Mouse (Mus musculus) forebrain, embryonic 12.5 days (tissue): ENCODE measurements around the gene Cd82. TPM values are rescaled to one million over a fixed set of nuclear protein-coding genes. Genes with fewer than 3 reads are reported as not detected.

ENCODE experiments used
- ATAC-seq: fragments of 200-750 bp; cut with Nextera tagmentation; 2 replicates; pipeline ENCODE4 v1.8.0; 2017; ENCODE audit warnings: moderate TSS enrichment; ENCODE audit not compliant: low FRiP score
- H3K27ac ChIP-seq: fragments of 300-500 bp; sonication (generic); 2 replicates; pipeline ENCODE4 v1.5.1; 2016; ENCODE audit warnings: mild to moderate bottlenecking
- H3K27me3 ChIP-seq: fragments of 300-500 bp; sonication (generic); 2 replicates; pipeline ENCODE4 v1.6.1; 2016; ENCODE audit warnings: mild to moderate bottlenecking
- H3K36me3 ChIP-seq: fragments of 300-500 bp; sonication (generic); replicated peaks from 2 replicates; pipeline ENCODE4 v1.6.1; 2016; ENCODE audit warnings: mild to moderate bottlenecking
- H3K4me1 ChIP-seq: fragments of 300-500 bp; sonication (generic); 2 replicates; pipeline ENCODE4 v1.6.1; 2016
- H3K4me2 ChIP-seq: fragments of 300-500 bp; sonication (generic); 2 replicates; pipeline ENCODE4 v1.6.1; 2016; ENCODE audit warnings: mild to moderate bottlenecking, moderate library complexity
- H3K4me3 ChIP-seq: fragments of 300-500 bp; sonication (generic); replicated peaks from 2 replicates; pipeline ENCODE4 v1.5.1; 2016; ENCODE audit warnings: mild to moderate bottlenecking
- H3K9ac ChIP-seq: fragments of 300-500 bp; sonication (generic); 2 replicates; pipeline ENCODE4 v1.6.1; 2016; ENCODE audit warnings: mild to moderate bottlenecking
- H3K9me3 ChIP-seq: fragments of 300-500 bp; sonication (generic); 2 replicates; pipeline ENCODE4 v1.6.1; 2016
- WGBS: fragments of 180-500 bp; shearing (Covaris S2); methylation state at CpG from one replicate; pipeline ENCODE4 v1.1.7; 2016; 5-methylcytosine and 5-hydroxymethylcytosine counted together
- polyA plus RNA-seq: library from polyadenylated mRNA; unstranded; fragments of >200 nt; fragmentation: Nextera tagmentation; extraction: Ambion mirVana; gene quantifications from 2 replicates; pipeline ENCODE4 v1.2.1, GENCODE M21; 2016

Gene Cd82
- polyA plus RNA-seq, 1 experiment from 2014 or later = 10.6 TPM

DNA sequence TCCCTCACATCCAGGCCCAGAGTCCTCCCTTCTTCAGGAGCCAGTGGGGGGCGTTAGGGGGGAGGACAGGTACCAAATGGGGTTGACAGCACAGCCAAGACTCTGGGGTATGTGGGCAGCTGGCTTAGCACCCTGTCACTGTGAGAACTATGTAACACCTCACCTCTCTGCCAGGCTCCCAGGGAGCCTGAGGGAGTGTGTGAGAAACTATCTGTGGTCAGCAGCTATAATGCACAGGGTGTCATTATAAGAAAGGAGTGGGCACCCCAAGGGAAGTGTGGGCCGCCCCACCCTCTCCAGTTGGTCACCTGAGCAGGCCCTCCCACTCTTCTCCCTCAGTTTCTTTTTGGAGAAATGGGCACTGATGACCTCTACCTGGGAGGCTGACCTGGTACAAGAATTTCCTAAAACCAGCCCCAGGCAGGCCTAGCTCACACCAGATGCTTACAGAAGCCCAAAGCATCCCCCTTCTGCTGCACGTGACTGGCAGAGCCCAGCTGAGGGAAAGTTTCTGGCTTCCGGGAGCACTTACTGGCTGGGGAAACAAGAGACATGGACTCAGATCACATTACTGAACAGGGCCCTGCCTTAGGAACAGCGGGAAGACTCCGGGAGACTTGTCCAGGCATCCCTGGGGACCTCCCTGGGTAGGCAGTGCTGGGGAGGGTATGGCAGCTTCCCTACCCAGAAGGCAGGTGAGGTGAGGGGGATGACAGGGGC, 11.6 kb downstream of the Cd82 start:
- no peak overlapping the region for H3K27ac ChIP-seq
- H3K36me3 ChIP-seq = no peaks in the 10 kb centered on the region
- no peaks in the 10 kb centered on the region for H3K9me3 ChIP-seq
- H3K9ac ChIP-seq = no peak overlapping the region
- H3K27me3 ChIP-seq = no peaks in the 10 kb centered on the region
- peaks cover 14% of the 10 kb centered on the region for H3K4me1 ChIP-seq
- no peak for ATAC-seq
- no peak overlapping the region for H3K4me3 ChIP-seq
- no peak overlapping the region for H3K4me2 ChIP-seq
- WGBS = 64% methylated on average over 6 of the region's 6 CpGs

DNA sequence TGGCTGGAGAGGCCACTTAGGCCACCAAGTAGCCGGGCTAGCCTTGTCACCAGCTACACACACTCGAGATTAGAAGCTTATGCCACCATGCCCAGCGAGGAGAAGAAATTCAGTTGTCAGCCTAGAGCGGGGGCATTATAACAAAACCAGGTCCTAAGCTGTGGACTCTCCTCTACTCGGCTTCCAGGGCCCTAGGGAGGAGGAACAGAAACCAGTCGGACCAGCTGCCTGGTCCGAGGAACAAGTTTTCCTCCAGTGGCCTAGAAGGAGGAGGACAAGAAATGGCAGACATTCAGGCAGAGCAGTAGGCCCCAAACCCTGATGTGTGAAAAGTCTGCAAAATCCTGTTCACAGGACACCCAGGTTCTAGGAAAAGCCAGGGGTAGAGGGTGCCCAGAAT, 12.2 kb downstream of the Cd82 start:
- ATAC-seq = no peak
- 82% methylated on average over 7 of the region's 7 CpGs for WGBS
- H3K27ac ChIP-seq = no peak overlapping the region

DNA sequence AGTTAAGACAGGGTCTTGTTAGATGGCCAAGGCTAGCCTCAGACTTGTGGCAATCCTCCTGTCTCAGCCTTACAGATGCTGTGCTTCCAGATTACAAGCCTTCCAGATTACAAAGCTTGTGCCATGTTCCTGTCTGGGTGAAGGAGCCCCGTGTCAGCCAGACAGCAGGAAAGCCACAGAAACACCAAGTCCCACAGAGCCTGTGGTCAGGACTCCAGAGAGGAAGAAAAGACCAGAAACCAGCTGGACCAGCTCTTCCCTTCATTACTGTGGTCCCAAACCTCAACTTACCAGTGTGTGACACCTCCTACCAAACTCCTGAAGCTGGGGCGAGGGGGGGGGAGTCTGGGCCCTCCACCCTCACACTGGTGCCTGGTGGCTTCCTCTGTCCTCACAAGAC, 13.3 kb downstream of the Cd82 start:
- no peak overlapping the region for H3K4me3 ChIP-seq
- H3K36me3 ChIP-seq = no peaks in the 10 kb centered on the region
- 86% methylated on average over 2 of the region's 2 CpGs for WGBS
- ATAC-seq = no peak
- H3K27ac ChIP-seq = no peak overlapping the region
- H3K9ac ChIP-seq = no peak overlapping the region
- H3K4me2 ChIP-seq = no peak overlapping the region
- H3K4me1 ChIP-seq = peaks cover 14% of the 10 kb centered on the region
- H3K27me3 ChIP-seq = no peaks in the 10 kb centered on the region
- H3K9me3 ChIP-seq = no peaks in the 10 kb centered on the region

More for the DNA sequence above, 12.2 kb downstream of the Cd82 start:
- no peak overlapping the region for H3K4me3 ChIP-seq
- H3K36me3 ChIP-seq = no peaks in the 10 kb centered on the region
- peaks cover 14% of the 10 kb centered on the region for H3K4me1 ChIP-seq
- no peaks in the 10 kb centered on the region for H3K9me3 ChIP-seq
- no peaks in the 10 kb centered on the region for H3K27me3 ChIP-seq
- H3K4me2 ChIP-seq = no peak overlapping the region
- no peak overlapping the region for H3K9ac ChIP-seq

DNA sequence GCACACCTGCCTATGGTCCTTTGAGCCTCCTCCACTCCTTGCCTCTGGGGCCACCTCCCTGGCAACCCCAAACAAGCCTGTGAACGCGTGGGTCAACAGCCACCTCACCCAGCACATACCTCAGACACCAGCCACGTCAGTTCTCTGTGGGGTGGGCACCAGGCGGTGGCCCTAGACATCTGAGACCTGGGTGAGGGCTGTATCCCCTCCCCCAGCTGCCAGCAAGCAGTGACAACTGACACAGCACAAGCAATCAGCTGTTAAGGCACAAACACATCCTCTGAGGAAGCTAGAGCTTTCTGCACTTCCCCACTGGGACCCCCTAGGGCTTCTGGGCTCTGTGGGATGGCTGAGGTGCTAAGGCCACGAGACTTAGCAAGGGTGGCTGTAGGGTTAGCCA, 14.2 kb downstream of the Cd82 start:
- Histone ChIP-seq H3K27ac (no peak overlapping the region), H3K4me1 (peaks cover 14% of the 10 kb centered on the region), H3K27me3 (no peaks in the 10 kb centered on the region), H3K9me3 (no peaks in the 10 kb centered on the region), H3K4me2 (no peak overlapping the region), H3K4me3 (no peak overlapping the region), H3K9ac (no peak overlapping the region), H3K36me3 (no peaks in the 10 kb centered on the region)
- ATAC-seq = no peak
- 67% methylated on average over 5 of the region's 5 CpGs for whole genome bisulfite sequencing

DNA sequence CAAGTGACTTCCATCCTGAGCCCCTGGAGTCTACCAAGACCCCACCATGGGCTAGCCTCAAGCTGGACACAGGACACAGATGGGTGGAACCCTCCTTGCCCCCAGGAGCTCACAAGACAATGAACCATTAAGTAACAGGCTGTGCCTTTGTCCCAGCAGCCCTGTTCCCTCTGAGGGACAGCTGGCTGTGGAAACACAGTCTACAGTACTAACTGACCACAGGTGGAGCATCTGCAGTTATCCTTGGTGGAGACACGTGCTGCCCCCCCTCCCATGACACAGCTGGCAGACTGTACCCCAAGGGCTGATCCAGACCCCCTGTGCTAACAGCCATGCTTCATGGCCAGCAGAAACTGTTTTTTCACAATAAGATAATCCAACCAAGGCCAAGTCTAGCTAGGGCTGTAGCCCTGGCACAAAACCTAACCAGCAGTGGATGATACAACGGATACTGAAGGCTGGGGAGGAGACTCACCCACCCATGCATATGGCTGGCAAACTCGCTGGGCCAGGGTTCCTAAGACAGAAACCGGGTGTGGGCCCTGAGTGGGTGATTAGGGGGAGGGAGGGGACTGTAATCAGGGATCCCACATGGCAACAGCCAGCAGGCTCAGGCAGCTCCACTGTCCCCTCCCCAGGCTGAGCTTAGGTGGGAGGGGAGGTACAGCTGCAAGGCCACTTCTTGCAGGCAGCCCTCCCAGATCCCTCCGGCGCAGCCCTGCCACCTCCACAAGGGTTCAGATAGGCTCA, 15.3 kb downstream of the Cd82 start:
- no peak overlapping the region for H3K27ac ChIP-seq
- peaks cover 14% of the 10 kb centered on the region for H3K4me1 ChIP-seq
- no peak overlapping the region for H3K4me3 ChIP-seq
- 0 out of 2 replicates have a peak overlapping the region, but pooled peaks have one; percentile 8 for H3K9ac ChIP-seq
- WGBS = 75% methylated on average over 6 of the region's 6 CpGs
- no peaks in the 10 kb centered on the region for H3K27me3 ChIP-seq
- no peak for ATAC-seq
- no peak overlapping the region for H3K4me2 ChIP-seq
- H3K9me3 ChIP-seq = no peaks in the 10 kb centered on the region
- no peaks in the 10 kb centered on the region for H3K36me3 ChIP-seq

DNA sequence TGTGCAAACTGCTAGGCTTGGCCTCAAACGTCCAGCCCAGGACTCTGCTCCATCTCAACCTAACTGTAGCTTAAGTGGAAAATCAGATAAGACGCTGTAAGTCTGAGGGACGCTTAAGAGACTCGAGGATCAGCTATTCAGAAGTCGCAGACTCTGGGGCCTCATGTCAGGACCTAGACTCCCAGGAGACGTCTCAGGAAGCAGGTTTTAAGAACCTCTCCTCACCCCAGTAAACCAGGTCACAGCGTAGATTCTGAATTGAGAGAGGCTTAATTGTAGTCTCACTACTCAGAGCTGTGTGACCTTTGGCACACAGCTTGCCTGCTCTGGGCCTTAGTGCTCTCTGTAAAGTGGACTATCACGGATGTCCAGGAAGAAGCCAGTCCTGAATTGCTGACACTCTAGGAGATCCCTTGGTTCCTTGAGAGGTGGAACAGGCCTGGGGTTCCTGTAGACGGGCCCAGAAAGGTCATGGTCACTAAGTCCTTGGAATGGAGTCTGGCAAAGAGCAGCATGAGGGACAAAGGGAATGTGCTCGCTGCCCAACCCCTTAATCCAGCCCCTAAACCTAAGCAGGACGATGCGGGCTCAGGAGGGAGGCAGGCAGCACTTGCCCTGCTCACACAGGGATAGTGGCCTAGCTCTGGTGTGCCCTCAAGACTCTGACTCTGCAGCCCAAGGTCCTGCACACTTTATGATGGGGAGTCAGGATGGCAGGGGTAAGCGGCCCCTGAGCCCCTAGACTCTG, 16.2 kb downstream of the Cd82 start:
- Histone ChIP-seq H3K9me3 (no peaks in the 10 kb centered on the region), H3K27ac (no peak overlapping the region), H3K4me3 (no peak overlapping the region), H3K4me2 (no peak overlapping the region), H3K4me1 (peaks cover 13% of the 10 kb centered on the region), H3K27me3 (no peaks in the 10 kb centered on the region), H3K36me3 (no peaks in the 10 kb centered on the region), H3K9ac (0 out of 2 replicates have a peak overlapping the region, but pooled peaks have one; percentile 8)
- ATAC-seq = no peak
- 63% methylated on average over 13 of the region's 13 CpGs for WGBS

DNA sequence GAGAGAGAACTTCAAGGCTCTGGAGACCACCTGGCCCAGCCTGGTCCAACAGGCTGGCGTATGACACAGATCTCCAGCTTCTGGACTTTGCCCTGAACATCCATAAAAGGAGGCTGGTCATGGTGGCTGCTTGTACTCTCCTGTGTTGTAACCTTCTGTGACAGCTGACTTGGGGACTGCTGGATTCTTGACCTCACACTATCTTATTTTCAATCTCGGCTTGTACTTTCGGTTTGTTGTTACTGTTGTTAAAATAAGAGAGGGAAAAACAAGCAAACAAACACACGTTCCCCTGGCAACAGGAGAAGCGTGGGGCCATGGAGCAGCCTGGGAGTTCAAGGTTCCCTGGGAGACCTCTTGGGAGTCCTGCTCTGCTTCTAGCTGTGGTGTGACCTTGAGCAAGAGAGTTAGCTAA, 17.7 kb downstream of the Cd82 start:
- Histone ChIP-seq H3K36me3 (no peaks in the 10 kb centered on the region), H3K9ac (no peak overlapping the region), H3K9me3 (no peaks in the 10 kb centered on the region), H3K4me1 (peaks cover 14% of the 10 kb centered on the region), H3K27ac (no peak overlapping the region), H3K27me3 (no peaks in the 10 kb centered on the region), H3K4me2 (no peak overlapping the region), H3K4me3 (no peak overlapping the region)
- ATAC-seq = no peak
- 86% methylated on average over 5 of the region's 5 CpGs for whole genome bisulfite sequencing

DNA sequence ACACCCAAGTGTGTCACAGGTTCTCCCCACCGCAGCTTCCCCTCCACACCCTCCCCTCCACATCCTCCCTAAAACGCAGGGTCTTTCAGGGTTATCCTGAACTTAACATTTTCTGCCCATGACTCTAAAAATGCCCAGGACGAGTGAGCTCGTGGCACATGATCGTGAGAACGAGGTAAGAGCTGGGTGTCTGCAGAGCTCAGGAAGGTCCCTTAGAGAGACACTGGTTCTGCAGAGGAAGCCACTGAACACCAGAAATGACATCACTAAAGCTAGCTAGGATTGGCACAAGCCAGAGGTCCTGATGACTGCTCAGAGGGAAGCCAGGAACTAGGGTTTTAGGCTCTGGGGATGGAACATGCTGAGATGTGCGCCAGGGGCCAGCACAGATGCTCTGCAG, 18.7 kb downstream of the Cd82 start:
- 88% methylated on average over 7 of the region's 7 CpGs for WGBS
- ATAC-seq = no peak
- no peaks in the 10 kb centered on the region for H3K9me3 ChIP-seq
- H3K27ac ChIP-seq = no peak overlapping the region
- H3K4me2 ChIP-seq = no peak overlapping the region
- no peak overlapping the region for H3K9ac ChIP-seq
- H3K36me3 ChIP-seq = no peaks in the 10 kb centered on the region
- no peak overlapping the region for H3K4me3 ChIP-seq
- no peaks in the 10 kb centered on the region for H3K27me3 ChIP-seq
- peaks cover 20% of the 10 kb centered on the region for H3K4me1 ChIP-seq

DNA sequence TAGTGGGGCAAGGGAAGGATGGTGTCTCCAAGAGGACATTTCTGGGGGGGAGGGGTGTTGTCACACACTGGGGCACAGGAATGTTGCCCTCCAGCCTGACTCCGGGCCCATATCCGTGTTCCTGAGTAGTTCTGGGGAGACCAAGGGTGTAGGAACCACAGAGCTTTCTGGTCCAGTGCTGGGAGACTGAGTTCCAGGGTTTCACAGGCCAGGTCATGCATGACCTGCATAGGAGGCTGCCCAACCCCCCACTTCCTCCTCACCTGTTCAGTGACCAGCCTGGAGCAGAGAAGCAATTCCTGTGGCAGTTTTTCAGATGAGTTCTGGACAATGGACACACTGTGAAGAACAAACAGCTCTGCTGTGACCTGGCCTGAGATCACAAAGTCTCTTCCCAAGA, 19.8 kb downstream of the Cd82 start:
- Histone ChIP-seq H3K36me3 (no peaks in the 10 kb centered on the region), H3K27me3 (no peaks in the 10 kb centered on the region), H3K4me2 (no peak overlapping the region), H3K27ac (no peak overlapping the region), H3K9ac (no peak overlapping the region), H3K4me1 (peaks cover 20% of the 10 kb centered on the region), H3K4me3 (no peak overlapping the region), H3K9me3 (no peaks in the 10 kb centered on the region)
- 89% methylated on average over 2 of the region's 2 CpGs for WGBS
- ATAC-seq = no peak

DNA sequence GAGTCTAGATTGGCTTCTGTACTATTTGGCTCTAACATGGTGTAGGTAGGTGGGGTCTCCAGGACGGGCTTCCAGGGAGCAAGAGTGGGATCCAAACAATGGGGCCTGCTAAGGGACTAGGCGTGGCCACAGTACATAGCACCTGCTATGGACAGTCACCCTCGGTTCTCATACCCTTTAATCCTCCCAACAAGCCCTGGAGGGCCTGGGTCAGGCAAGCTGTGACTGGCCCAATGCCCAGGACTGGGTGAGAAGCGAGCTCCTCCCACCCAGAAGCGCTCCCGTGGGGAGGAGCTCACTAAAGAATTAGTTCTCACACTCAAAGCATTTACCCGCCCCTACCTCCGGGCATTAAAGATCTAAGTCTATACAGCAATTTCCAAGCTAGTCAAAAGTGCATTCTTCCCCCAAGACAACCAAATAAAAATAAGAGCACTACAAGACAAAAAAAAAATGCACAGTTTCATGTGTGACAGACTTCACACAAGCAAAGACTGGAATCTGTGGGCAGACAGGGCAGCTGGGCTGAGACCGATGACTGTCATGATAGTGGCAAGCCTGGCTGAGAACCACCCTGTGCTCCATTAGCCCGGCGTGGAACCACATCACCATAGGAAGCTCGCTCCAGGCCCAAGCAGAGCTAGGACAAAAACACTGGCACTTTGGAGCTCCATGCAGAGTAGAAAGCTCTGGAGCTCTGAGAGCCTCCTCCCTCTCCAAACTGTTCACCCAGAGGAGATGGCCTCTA, 23.0 kb downstream of the Cd82 start:
- ATAC-seq = no peak
- Histone ChIP-seq H3K4me2 (no peak overlapping the region), H3K9ac (no peak overlapping the region), H3K4me1 (peaks cover 10% of the 10 kb centered on the region), H3K36me3 (no peaks in the 10 kb centered on the region), H3K27me3 (no peaks in the 10 kb centered on the region), H3K4me3 (no peak overlapping the region), H3K9me3 (no peaks in the 10 kb centered on the region), H3K27ac (peak overlapping the region; percentile 32; the same call in 1 of the 2 replicates)
- WGBS = 54% methylated on average over 12 of the region's 12 CpGs

DNA sequence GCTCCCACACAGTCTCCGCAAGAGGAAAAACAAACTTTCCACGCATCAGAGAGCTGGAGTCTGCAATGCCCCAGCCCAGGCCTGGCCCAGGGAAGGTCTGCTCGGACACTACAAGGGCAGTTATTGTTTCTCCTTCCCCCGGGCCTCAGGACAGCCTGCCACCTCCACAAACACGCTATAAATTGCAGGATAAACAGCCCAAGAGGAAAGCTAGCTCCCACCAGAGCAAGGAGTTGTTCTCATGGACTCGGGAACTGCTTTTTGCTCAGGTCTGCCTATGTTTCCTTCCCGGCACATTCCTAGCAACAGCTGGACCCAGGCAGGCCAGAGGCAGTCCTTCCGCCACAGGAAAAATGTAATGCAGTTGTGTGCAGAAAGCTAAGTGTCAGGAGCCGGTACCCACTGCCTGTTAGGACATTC, 23.6 kb downstream of the Cd82 start:
- WGBS = 74% methylated on average over 9 of the region's 9 CpGs
- Histone ChIP-seq H3K36me3 (no peaks in the 10 kb centered on the region), H3K27ac (peak overlapping the region; percentile 32; the same call in 1 of the 2 replicates), H3K9ac (no peak overlapping the region), H3K27me3 (no peaks in the 10 kb centered on the region), H3K9me3 (no peaks in the 10 kb centered on the region), H3K4me1 (peaks cover 10% of the 10 kb centered on the region), H3K4me2 (no peak overlapping the region), H3K4me3 (no peak overlapping the region)
- no peak for ATAC-seq

DNA sequence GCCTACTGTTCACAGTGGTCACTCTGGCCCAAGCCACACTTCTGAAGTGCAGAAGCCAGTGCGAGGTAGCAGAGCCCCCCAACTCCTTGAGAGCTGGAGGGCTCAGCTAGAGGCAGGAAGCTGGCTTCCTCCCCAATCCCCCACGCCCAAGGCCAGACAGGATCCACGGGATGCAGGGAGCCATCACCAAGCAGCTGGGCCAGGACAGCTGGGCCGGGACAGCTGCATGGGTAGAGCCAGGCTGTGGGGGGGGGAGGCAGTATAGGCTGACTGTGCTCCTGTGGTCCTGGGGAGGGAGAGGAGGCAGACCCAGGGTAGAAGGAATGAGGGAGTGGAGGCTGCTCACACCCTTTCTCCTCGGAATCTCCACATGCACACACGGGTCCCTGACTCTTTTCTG, 24.6 kb downstream of the Cd82 start:
- H3K27ac ChIP-seq = no peak overlapping the region
- 70% methylated on average over 6 of the region's 6 CpGs for WGBS
- 0 out of 2 replicates have a peak, but pooled peaks cover under 1% of the 10 kb centered on the region for H3K27me3 ChIP-seq
- peaks cover 16% of the 10 kb centered on the region for H3K4me1 ChIP-seq
- H3K36me3 ChIP-seq = no peaks in the 10 kb centered on the region
- no peak overlapping the region for H3K4me2 ChIP-seq
- H3K9ac ChIP-seq = no peak overlapping the region
- H3K4me3 ChIP-seq = no peak overlapping the region
- ATAC-seq = no peak
- no peaks in the 10 kb centered on the region for H3K9me3 ChIP-seq
